Mouse (Mus musculus) liver, embryonic 14.5 days (tissue): ENCODE data around the gene Olfr70. TPM values are rescaled to one million over a fixed set of nuclear protein-coding genes. Genes with fewer than 3 reads are reported as not detected.

Experiments
- ATAC-seq: fragments of 200-750 bp; cut with Nextera tagmentation; 2 replicates; pipeline ENCODE4 v1.8.0; 2017; ENCODE audit warnings: moderate number of reproducible peaks, mild to moderate bottlenecking, moderate library complexity; ENCODE audit not compliant: insufficient read depth
- DNase-seq, 3 experiments: peaks; one replicate each; pipeline ENCODE4 v3.0.0-alpha.2; 2012 to 2013; ENCODE audit warnings: low read depth in 3 of 3, low spot score in 3 of 3
- H3K27ac ChIP-seq: fragments of 300-500 bp; sonication (generic); 2 replicates; pipeline ENCODE4 v1.5.1; 2014; ENCODE audit warnings: moderate library complexity, mild to moderate bottlenecking, control low read depth, inconsistent platforms
- H3K27me3 ChIP-seq: fragments of 300-500 bp; sonication (generic); 2 replicates; pipeline ENCODE4 v1.6.1; 2014; ENCODE audit warnings: mild to moderate bottlenecking, low read length, moderate library complexity; ENCODE audit not compliant: control insufficient read depth, insufficient read depth
- H3K36me3 ChIP-seq: fragments of 300-500 bp; sonication (generic); replicated peaks from 2 replicates; pipeline ENCODE4 v1.6.1; 2014; ENCODE audit warnings: low read depth; ENCODE audit not compliant: control insufficient read depth, insufficient read depth
- H3K4me1 ChIP-seq, 2 experiments: fragments of 200-500 bp in 1 of 2; fragments of 300-500 bp in 1 of 2; sonication (generic) in 1 of 2; replicated peaks; 2 replicates each; pipeline ENCODE4 v1.6.1; 2012 to 2014; ENCODE audit warnings: antibody characterized with exemption in 1 of 2, inconsistent platforms in 1 of 2, low read length in 1 of 2; ENCODE audit not compliant: control insufficient read depth in 2 of 2, insufficient read depth in 2 of 2
- H3K4me2 ChIP-seq: fragments of 300-500 bp; sonication (generic); 2 replicates; pipeline ENCODE4 v1.6.1; 2014; ENCODE audit warnings: low read depth, mild to moderate bottlenecking, control low read depth, moderate library complexity
- H3K4me3 ChIP-seq, 2 experiments: fragments of 200-500 bp in 1 of 2; fragments of 300-500 bp in 1 of 2; sonication (generic) in 1 of 2; 2 replicates each; pipeline ENCODE4 v1.5.1; 2012 to 2014; ENCODE audit warnings: low read depth in 2 of 2, low read length in 2 of 2, mild to moderate bottlenecking in 2 of 2, control low read depth in 1 of 2, inconsistent platforms in 1 of 2, moderate library complexity in 1 of 2; ENCODE audit not compliant: insufficient read depth in 1 of 2
- H3K9ac ChIP-seq: fragments of 300-500 bp; sonication (generic); replicated peaks from 2 replicates; pipeline ENCODE4 v1.6.1; 2014; ENCODE audit warnings: mild to moderate bottlenecking, control low read depth, moderate library complexity
- H3K9me3 ChIP-seq: fragments of 300-500 bp; sonication (generic); 2 replicates; pipeline ENCODE4 v1.6.1; 2016; ENCODE audit warnings: low read length, mixed read lengths; ENCODE audit not compliant: control insufficient read depth
- CTCF ChIP-seq: IDR thresholded peaks from 2 replicates; pipeline ENCODE4 v1.5.1; 2016; ENCODE audit warnings: antibody characterized with exemption, low read depth, control low read depth
- EP300 ChIP-seq: IDR thresholded peaks from 2 replicates; pipeline ENCODE4 v1.6.1; 2016; ENCODE audit warnings: antibody characterized with exemption, low read depth
- WGBS: fragments of 180-500 bp; shearing (Covaris S2); extraction: QIAGEN DNeasy Blood & Tissue Kit; methylation state at CpG from one replicate; pipeline ENCODE4 v1.1.7; 2014; ENCODE audit not compliant: insufficient replicate concordance; 5-methylcytosine and 5-hydroxymethylcytosine counted together
- polyA plus RNA-seq, 2 experiments: library from polyadenylated mRNA; depleted of rRNA in 1 of 2; stranded (reverse) in 1 of 2; unstranded in 1 of 2; fragments of >200 nt; fragmentation: Nextera tagmentation in 1 of 2; extraction: Ambion mirVana in 1 of 2; gene quantifications; 2 replicates each; pipeline versions ENCODE4 v1.2.1 to v1.2.3; 2012 to 2014

Olfr70 gene
- polyA plus RNA-seq, 2 experiments: not detected

DNA sequence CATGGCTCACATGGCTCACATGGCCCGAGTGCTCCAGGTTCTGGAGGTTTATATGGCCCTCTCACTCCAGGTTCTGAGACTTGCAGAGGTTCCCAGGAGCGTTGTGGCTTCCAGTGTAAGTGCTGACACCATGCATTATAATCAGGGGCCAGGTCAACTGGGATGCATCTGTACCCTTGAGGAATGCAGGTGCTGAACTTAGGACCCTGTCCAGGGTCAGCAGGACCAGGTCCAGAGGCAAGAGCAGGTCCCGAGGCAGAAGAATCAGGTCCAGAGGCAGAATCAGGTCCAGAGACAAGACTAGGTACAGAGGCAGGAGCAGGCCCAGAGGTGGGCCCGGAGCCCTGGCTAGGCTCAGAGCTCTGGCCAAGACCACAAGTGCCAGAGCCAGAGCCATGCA is 47.9 kb downstream of the Olfr70 start:
- no peak overlapping the region for H3K27ac ChIP-seq
- no peaks in the 10 kb centered on the region for H3K36me3 ChIP-seq
- no peak overlapping the region for H3K9ac ChIP-seq
- H3K4me2 ChIP-seq: peak overlapping the region; percentile 50
- H3K4me3 ChIP-seq: no peak overlapping the region
- H3K9me3 ChIP-seq: peaks cover 5% of the 10 kb centered on the region
- WGBS: 62% methylated on average over 4 of the region's 4 CpGs
- DNase-seq (no peak), ATAC-seq (no peak)
- H3K4me1 ChIP-seq: peaks cover 3 to 11% of the 10 kb centered on the region in 2 experiments
- no peaks in the 10 kb centered on the region for H3K27me3 ChIP-seq
- no peak for TF ChIP-seq CTCF
- TF ChIP-seq EP300: no peak

DNA sequence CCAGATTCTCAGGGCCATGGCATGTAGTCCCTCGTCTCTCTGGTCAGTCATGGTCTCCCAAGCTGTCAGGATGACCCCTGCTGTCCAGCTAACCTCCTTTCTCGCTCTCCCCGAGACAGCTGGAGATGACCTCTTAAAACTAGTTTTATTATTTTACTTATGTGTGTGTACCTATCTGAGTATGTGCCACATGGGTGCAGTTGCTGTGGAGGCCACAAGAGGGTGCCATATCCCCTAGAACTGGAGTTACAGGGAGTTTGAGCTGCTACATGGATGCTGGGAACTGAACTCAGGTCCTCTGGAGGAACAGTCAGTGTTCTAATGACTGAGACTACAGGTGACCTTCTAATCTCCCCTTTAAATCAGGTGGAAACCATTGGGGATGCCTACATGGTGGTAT is 50.8 kb downstream of the Olfr70 start:
- Histone ChIP-seq H3K9me3 (peaks cover 5% of the 10 kb centered on the region), H3K4me1 (peaks cover 0 to 3% of the 10 kb centered on the region in 2 experiments; a peak in 2 of 4 replicates), H3K4me2 (no peak overlapping the region), H3K9ac (no peak overlapping the region), H3K4me3 (no peak overlapping the region), H3K27ac (no peak overlapping the region), H3K36me3 (no peaks in the 10 kb centered on the region), H3K27me3 (no peaks in the 10 kb centered on the region)
- ATAC-seq (no peak), DNase-seq (no peak)
- WGBS: 80% methylated on average over 3 of the region's 3 CpGs
- peak; percentile 56 for TF ChIP-seq CTCF
- no peak for TF ChIP-seq EP300

Other genes starting within 250 kb of the Olfr70 start
- gene Cd72, start 246.2 kb downstream of the Olfr70 start, polyA plus RNA-seq (2012; rRNA removed): 0.11 and 0.31 TPM in 2 replicates
- 0.74 and 0.95 TPM in 2 replicates for gene Cd72, start 246.2 kb downstream of the Olfr70 start, polyA plus RNA-seq (2014; fragmentation: Nextera tagmentation; extraction: Ambion mirVana)
- 0.04 TPM in 1 of 2 replicates, not detected in the other for gene Sit1, start 217.1 kb downstream of the Olfr70 start, polyA plus RNA-seq (2012; rRNA removed)
- not detected in 2 replicates for gene Sit1, start 217.1 kb downstream of the Olfr70 start, polyA plus RNA-seq (2014; fragmentation: Nextera tagmentation; extraction: Ambion mirVana)
- gene Ccdc107, start 207.9 kb downstream of the Olfr70 start, polyA plus RNA-seq (2012; rRNA removed): 11.8 and 27.6 TPM in 2 replicates
- gene Ccdc107, start 207.9 kb downstream of the Olfr70 start, polyA plus RNA-seq (2014; fragmentation: Nextera tagmentation; extraction: Ambion mirVana): 32.1 and 36.7 TPM in 2 replicates
- gene Arhgef39, start 201.1 kb downstream of the Olfr70 start, polyA plus RNA-seq (2012; rRNA removed): 37.5 and 42.5 TPM in 2 replicates
- 23.4 and 24.7 TPM in 2 replicates for gene Arhgef39, start 201.1 kb downstream of the Olfr70 start, polyA plus RNA-seq (2014; fragmentation: Nextera tagmentation; extraction: Ambion mirVana)
- gene Car9, start 193.8 kb downstream of the Olfr70 start, polyA plus RNA-seq (2012; rRNA removed): 0.75 and 0.84 TPM in 2 replicates
- 0.32 and 0.59 TPM in 2 replicates for gene Car9, start 193.8 kb downstream of the Olfr70 start, polyA plus RNA-seq (2014; fragmentation: Nextera tagmentation; extraction: Ambion mirVana)
- 3.3 and 8.9 TPM in 2 replicates for gene Tpm2, start 177.0 kb downstream of the Olfr70 start, polyA plus RNA-seq (2012; rRNA removed)
- 12.6 and 16.1 TPM in 2 replicates for gene Tpm2, start 177.0 kb downstream of the Olfr70 start, polyA plus RNA-seq (2014; fragmentation: Nextera tagmentation; extraction: Ambion mirVana)
- gene Creb3, start 138.5 kb downstream of the Olfr70 start, polyA plus RNA-seq (2012; rRNA removed): 9.6 and 10.9 TPM in 2 replicates
- 21.2 and 21.7 TPM in 2 replicates for gene Creb3, start 138.5 kb downstream of the Olfr70 start, polyA plus RNA-seq (2014; fragmentation: Nextera tagmentation; extraction: Ambion mirVana)
- 26.4 and 30.1 TPM in 2 replicates for gene Tln1, start 138.1 kb downstream of the Olfr70 start, polyA plus RNA-seq (2012; rRNA removed)
- 39.3 and 39.7 TPM in 2 replicates for gene Tln1, start 138.1 kb downstream of the Olfr70 start, polyA plus RNA-seq (2014; fragmentation: Nextera tagmentation; extraction: Ambion mirVana)
- gene Rgp1, start 122.1 kb downstream of the Olfr70 start, polyA plus RNA-seq (2012; rRNA removed): 13.4 and 15.1 TPM in 2 replicates
- gene Rgp1, start 122.1 kb downstream of the Olfr70 start, polyA plus RNA-seq (2014; fragmentation: Nextera tagmentation; extraction: Ambion mirVana): 11.0 and 11.4 TPM in 2 replicates
- 12.5 and 12.7 TPM in 2 replicates for gene Gba2, start 121.9 kb downstream of the Olfr70 start, polyA plus RNA-seq (2012; rRNA removed)
- gene Gba2, start 121.9 kb downstream of the Olfr70 start, polyA plus RNA-seq (2014; fragmentation: Nextera tagmentation; extraction: Ambion mirVana): 10.5 and 11.9 TPM in 2 replicates
- not detected in 2 replicates for gene Msmp, start 116.3 kb downstream of the Olfr70 start, polyA plus RNA-seq (2012; rRNA removed)
- not detected in 2 replicates for gene Msmp, start 116.3 kb downstream of the Olfr70 start, polyA plus RNA-seq (2014; fragmentation: Nextera tagmentation; extraction: Ambion mirVana)
- gene Npr2, start 68.9 kb downstream of the Olfr70 start, polyA plus RNA-seq (2012; rRNA removed): 1.7 and 1.8 TPM in 2 replicates
- gene Npr2, start 68.9 kb downstream of the Olfr70 start, polyA plus RNA-seq (2014; fragmentation: Nextera tagmentation; extraction: Ambion mirVana): 0.72 and 0.80 TPM in 2 replicates
- 0.16 and 0.31 TPM in 2 replicates for gene Spag8, start 47.2 kb downstream of the Olfr70 start, polyA plus RNA-seq (2012; rRNA removed)
- gene Spag8, start 47.2 kb downstream of the Olfr70 start, polyA plus RNA-seq (2014; fragmentation: Nextera tagmentation; extraction: Ambion mirVana): 0.24 TPM in 1 of 2 replicates, not detected in the other
- 29.1 and 29.2 TPM in 2 replicates for gene Hint2, start 44.3 kb downstream of the Olfr70 start, polyA plus RNA-seq (2012; rRNA removed)
- 76.8 and 77.6 TPM in 2 replicates for gene Hint2, start 44.3 kb downstream of the Olfr70 start, polyA plus RNA-seq (2014; fragmentation: Nextera tagmentation; extraction: Ambion mirVana)
- 0.22 and 0.37 TPM in 2 replicates for gene Tmem8b, start 31.8 kb downstream of the Olfr70 start, polyA plus RNA-seq (2012; rRNA removed)
- 0.05 and 0.11 TPM in 2 replicates for gene Tmem8b, start 31.8 kb downstream of the Olfr70 start, polyA plus RNA-seq (2014; fragmentation: Nextera tagmentation; extraction: Ambion mirVana)
- gene Fam221b, start 31.7 kb downstream of the Olfr70 start, polyA plus RNA-seq (2012; rRNA removed): 0.01 and 0.02 TPM in 2 replicates
- gene Fam221b, start 31.7 kb downstream of the Olfr70 start, polyA plus RNA-seq (2014; fragmentation: Nextera tagmentation; extraction: Ambion mirVana): 1.7 TPM in 2 replicates
- not detected in 2 replicates for gene Olfr71, start 9.4 kb upstream of the Olfr70 start, polyA plus RNA-seq (2012; rRNA removed)
- not detected in 2 replicates for gene Olfr71, start 9.4 kb upstream of the Olfr70 start, polyA plus RNA-seq (2014; fragmentation: Nextera tagmentation; extraction: Ambion mirVana)
- gene Hrct1, start 26.4 kb upstream of the Olfr70 start, polyA plus RNA-seq (2012; rRNA removed): 0.08 and 0.09 TPM in 2 replicates
- 0.06 and 0.21 TPM in 2 replicates for gene Hrct1, start 26.4 kb upstream of the Olfr70 start, polyA plus RNA-seq (2014; fragmentation: Nextera tagmentation; extraction: Ambion mirVana)
- 0.01 and 0.02 TPM in 2 replicates for gene Spaar, start 29.2 kb upstream of the Olfr70 start, polyA plus RNA-seq (2012; rRNA removed)
- gene Spaar, start 29.2 kb upstream of the Olfr70 start, polyA plus RNA-seq (2014; fragmentation: Nextera tagmentation; extraction: Ambion mirVana): 0.03 TPM in 1 of 2 replicates, not detected in the other
- not detected in 2 replicates for gene Olfr159, start 70.2 kb upstream of the Olfr70 start, polyA plus RNA-seq (2012; rRNA removed)
- gene Olfr159, start 70.2 kb upstream of the Olfr70 start, polyA plus RNA-seq (2014; fragmentation: Nextera tagmentation; extraction: Ambion mirVana): not detected in 2 replicates
- not detected in 2 replicates for gene Olfr156, start 123.1 kb upstream of the Olfr70 start, polyA plus RNA-seq (2012; rRNA removed)
- gene Olfr156, start 123.1 kb upstream of the Olfr70 start, polyA plus RNA-seq (2014; fragmentation: Nextera tagmentation; extraction: Ambion mirVana): not detected in 2 replicates
- not detected in 2 replicates for gene Olfr157, start 139.4 kb upstream of the Olfr70 start, polyA plus RNA-seq (2012; rRNA removed)
- not detected in 2 replicates for gene Olfr157, start 139.4 kb upstream of the Olfr70 start, polyA plus RNA-seq (2014; fragmentation: Nextera tagmentation; extraction: Ambion mirVana)
- not detected in 2 replicates for gene Olfr155, start 150.8 kb upstream of the Olfr70 start, polyA plus RNA-seq (2012; rRNA removed)
- gene Olfr155, start 150.8 kb upstream of the Olfr70 start, polyA plus RNA-seq (2014; fragmentation: Nextera tagmentation; extraction: Ambion mirVana): not detected in 2 replicates
- gene Reck, start 174.7 kb upstream of the Olfr70 start, polyA plus RNA-seq (2012; rRNA removed): 1.2 and 1.7 TPM in 2 replicates
- 1.6 and 2.0 TPM in 2 replicates for gene Reck, start 174.7 kb upstream of the Olfr70 start, polyA plus RNA-seq (2014; fragmentation: Nextera tagmentation; extraction: Ambion mirVana)